Mouse (Mus musculus) adrenal gland, adult 2 months (tissue): ENCODE measurements around the gene Lamp1. TPM values are rescaled to one million over a fixed set of nuclear protein-coding genes. Genes with fewer than 3 reads are reported as not detected.
A peak's percentile ranks its signal among the peaks of the same experiment; 100 is the strongest.

Source experiments
- DNase-seq: peaks from one replicate; pipeline ENCODE4 v3.0.0; 2021
- microRNA-seq, 2 experiments: library from miRNA; unstranded; fragments of <30 nt; microRNA quantifications; one replicate each; pipeline ENCODE4 v1.2.0; 2021
- polyA plus RNA-seq: library from polyadenylated mRNA; depleted of rRNA; stranded (reverse); fragments of >200 nt; gene quantifications from 2 replicates; pipeline ENCODE4 v1.2.3, GENCODE M21; 2012; rRNA removed
- total RNA-seq, 2 experiments: library from RNA; stranded (reverse); gene quantifications; 2 replicates each; pipeline ENCODE4 v1.2.3; 2021

Gene Lamp1
- total and polyA plus RNA-seq, 3 experiments: 336 to 520 (median 476) TPM

DNA sequence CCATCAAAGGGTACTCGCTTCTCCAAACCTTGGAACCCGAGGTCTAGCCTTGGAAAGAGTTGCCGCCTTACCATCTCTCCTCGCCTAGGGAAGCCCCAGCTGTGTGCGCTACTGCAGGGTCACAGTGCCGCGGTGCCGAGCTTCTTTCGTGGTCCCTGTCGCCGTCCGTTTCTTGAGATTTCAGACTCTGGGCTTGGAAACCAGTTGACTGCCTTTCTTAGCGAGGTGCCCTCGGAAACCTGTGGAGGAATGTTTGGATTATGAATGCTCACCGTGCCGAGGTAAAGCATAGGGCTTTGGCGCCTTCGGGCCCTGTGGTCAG lies 42.0 kb downstream of the Lamp1 start:
- no peak for DNase-seq

- DNase-seq: peak; percentile 85
Measured at GRCm38 (mm10) chr8:13202041-13202440, 43.1 kb downstream of the Lamp1 start.

GRCm38 (mm10) chr8:13202806-13203205 lies 43.8 kb downstream of the Lamp1 start:
- DNase-seq: no peak

DNA sequence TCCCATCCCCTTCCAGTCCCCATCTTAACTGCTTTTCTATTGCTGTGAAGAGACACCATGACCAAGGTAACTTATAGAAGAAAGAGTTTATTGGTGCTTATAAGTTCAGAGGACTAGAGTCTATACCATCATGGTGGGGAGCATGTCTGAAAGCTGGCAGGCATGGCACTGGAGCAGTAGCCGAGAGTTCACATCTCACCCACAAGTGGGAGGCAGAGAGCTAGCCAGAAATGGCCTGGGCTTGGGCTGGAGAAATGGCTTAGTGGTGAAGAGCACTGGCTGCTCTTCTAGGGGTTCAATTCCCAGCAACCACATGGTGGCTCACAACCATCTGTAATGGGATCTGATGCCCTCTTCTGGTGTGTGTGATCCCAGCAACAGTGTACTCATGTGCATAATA lies 44.5 kb downstream of the Lamp1 start:
- no peak for DNase-seq

- peak; percentile 57 for DNase-seq
Measured at GRCm38 (mm10) chr8:13204371-13205140, 45.6 kb downstream of the Lamp1 start.

GRCm38 (mm10) chr8:13205311-13205710 lies 46.4 kb downstream of the Lamp1 start:
- DNase-seq: no peak

DNA sequence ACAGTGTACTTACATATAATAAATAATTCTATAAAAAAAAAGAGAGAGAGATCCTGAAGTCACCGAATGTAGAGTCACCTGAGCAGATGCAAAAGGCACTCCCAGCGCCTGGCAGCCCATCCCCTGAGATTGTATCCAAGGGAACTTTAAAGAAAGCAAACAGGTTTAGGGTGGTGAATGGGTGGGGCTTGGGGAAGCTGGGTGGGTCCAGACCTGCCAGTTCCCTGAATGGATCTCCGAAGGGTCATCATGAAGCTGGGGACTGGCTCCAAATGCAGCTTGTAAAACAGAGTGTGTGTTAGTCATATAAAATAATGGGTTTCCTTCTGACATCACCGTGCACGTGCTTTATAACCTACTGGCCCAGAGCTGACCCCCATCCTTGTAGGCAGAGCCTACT lies 47.3 kb downstream of the Lamp1 start:
- no peak for DNase-seq

- peak; percentile 51 for DNase-seq
Measured at GRCm38 (mm10) chr8:13208627-13209355, 49.8 kb downstream of the Lamp1 start.

DNA sequence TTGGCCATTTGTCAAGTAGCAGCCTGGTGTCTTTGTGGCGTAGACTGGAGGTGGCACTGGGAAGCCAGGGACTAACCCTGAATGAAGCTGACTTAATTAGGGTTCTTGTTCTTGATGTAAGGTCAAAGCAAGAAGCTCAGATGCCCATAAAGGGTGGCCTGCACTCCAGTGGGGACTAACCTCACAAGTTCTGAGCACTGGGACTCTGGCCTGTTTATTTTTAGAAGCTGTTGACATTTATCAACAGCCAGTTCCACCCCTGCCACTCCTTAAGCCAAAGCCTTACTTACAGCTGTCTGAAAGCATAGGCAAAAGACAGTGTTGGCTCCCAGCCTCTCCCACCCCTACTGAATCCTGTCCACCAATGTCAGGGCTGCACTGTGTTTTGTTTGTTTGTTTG lies 50.8 kb downstream of the Lamp1 start:
- DNase-seq: no peak

- peak; percentile 92 for DNase-seq
Measured at GRCm38 (mm10) chr8:13213479-13214268, 54.7 kb downstream of the Lamp1 start.

DNA sequence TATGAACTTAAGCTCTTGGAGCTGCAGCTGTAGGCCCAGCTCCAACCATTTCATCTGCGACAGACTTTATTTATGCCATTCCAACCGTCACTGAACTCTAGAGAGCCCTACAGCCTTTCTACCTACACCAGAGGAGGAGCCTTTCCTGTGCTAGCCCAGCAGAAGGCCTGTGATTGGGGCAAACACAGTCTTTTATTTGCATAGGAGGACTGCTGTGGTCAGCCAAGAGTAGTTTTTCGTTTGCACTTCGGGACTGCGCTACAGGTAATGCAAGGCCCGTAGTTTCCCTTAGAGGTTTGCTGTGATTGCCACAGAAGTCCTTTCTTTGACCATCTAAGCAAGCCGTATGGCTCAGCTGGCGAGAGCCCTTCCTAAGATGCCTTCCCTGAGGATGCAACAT lies 57.4 kb downstream of the Lamp1 start:
- no peak for DNase-seq

- DNase-seq: no peak
Measured at GRCm38 (mm10) chr8:13217093-13217492, 58.1 kb downstream of the Lamp1 start.

DNA sequence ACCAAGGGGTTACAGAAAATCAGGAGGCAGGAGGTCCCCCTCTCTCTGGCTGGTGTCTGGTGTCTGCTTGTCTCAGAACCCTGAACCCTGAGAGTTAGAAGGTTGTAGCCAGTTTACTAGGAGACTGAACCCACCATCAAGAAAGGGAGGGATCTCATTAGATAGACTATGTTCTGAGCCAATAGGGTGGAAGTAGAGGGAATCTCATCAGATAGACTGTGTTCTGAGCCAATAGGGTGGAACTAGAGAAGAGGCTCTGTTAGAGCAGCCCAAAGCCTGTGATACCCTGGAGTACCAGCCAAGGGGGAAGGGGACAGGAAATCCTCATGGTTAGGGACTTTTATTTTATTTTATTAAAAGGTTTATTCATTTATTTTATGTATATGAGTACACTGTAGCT lies 59.0 kb downstream of the Lamp1 start:
- DNase-seq: no peak

DNA sequence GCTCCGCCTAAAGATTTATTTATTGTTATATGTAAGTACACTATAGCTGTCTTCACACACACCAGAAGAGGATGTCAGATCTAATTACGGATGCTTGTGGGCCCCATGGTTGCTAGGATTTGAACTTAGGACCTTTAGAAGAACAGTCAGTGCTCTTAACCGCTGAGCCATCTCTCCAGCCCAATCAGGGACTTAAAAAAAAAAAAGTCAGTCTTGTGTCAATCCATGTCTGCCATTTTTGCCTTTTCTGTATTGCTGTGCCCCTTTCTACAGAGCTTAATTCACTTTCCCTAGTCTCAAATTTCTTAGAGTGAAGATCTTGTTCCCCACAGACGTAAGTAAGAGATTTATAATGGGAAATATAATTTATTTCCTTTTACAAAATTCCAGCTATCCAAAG lies 59.5 kb downstream of the Lamp1 start:
- no peak for DNase-seq

GRCm38 (mm10) chr8:13224426-13224825 lies 65.5 kb downstream of the Lamp1 start:
- DNase-seq: no peak

Small RNA genes within 50 kb of the gene (microRNA-seq; reads per million reads assigned to microRNA genes)
- 25.2 to 44.6 reads per million in 2 experiments for gene Mir1968
- gene Mir7065: 1.1 to 1.2 reads per million in 2 experiments

Other genes with a start within 250 kb of the Lamp1 start
- gene F7, start 133.1 kb upstream of the Lamp1 start, total RNA-seq: 1 to 10 TPM in 1 of 2 experiments, under 1 TPM in 1; 0.24 to 1.8 TPM
- gene F7, start 133.1 kb upstream of the Lamp1 start, polyA plus RNA-seq: 0.12 and 0.33 TPM in 2 replicates
- gene F10, start 121.9 kb upstream of the Lamp1 start, total RNA-seq: 1 to 10 TPM in 1 of 2 experiments, under 1 TPM in 1; 0.66 to 4.1 TPM
- gene F10, start 121.9 kb upstream of the Lamp1 start, polyA plus RNA-seq: 0.17 and 0.52 TPM in 2 replicates
- gene Proz, start 98.2 kb upstream of the Lamp1 start, total RNA-seq: under 1 TPM in 1 of 2 experiments, not detected in 1; 0.75 TPM
- gene Proz, start 98.2 kb upstream of the Lamp1 start, polyA plus RNA-seq: 0.16 TPM in 1 of 2 replicates, not detected in the other
- gene Pcid2, start 53.7 kb upstream of the Lamp1 start, total RNA-seq: 10 to 100 TPM; 22.1 to 23.7 TPM
- gene Pcid2, start 53.7 kb upstream of the Lamp1 start, polyA plus RNA-seq: 27.2 and 28.3 TPM in 2 replicates
- 100 to 1,000 TPM; 108 to 127 TPM for gene Cul4a, start 53.5 kb upstream of the Lamp1 start, total RNA-seq
- gene Cul4a, start 53.5 kb upstream of the Lamp1 start, polyA plus RNA-seq: 123 and 132 TPM in 2 replicates
- gene Grtp1, start 41.5 kb downstream of the Lamp1 start, total RNA-seq: 10 to 100 TPM; 10.8 to 16.4 TPM
- 10.1 and 12.5 TPM in 2 replicates for gene Grtp1, start 41.5 kb downstream of the Lamp1 start, polyA plus RNA-seq
- gene Adprhl1, start 95.0 kb downstream of the Lamp1 start, total RNA-seq: 1 to 10 TPM in 1 of 2 experiments, under 1 TPM in 1; 0.93 to 5.4 TPM
- gene Adprhl1, start 95.0 kb downstream of the Lamp1 start, polyA plus RNA-seq: 0.38 and 2.0 TPM in 2 replicates
- 10 to 100 TPM; 28.3 to 36.2 TPM for gene Dcun1d2, start 129.0 kb downstream of the Lamp1 start, total RNA-seq
- gene Dcun1d2, start 129.0 kb downstream of the Lamp1 start, polyA plus RNA-seq: 23.3 and 24.9 TPM in 2 replicates
- gene Tmco3, start 129.0 kb downstream of the Lamp1 start, total RNA-seq: 10 to 100 TPM; 27.1 to 35.5 TPM
- gene Tmco3, start 129.0 kb downstream of the Lamp1 start, polyA plus RNA-seq: 41.1 and 44.8 TPM in 2 replicates
- 10 to 100 TPM; 62.7 to 67.1 TPM for gene Tfdp1, start 179.6 kb downstream of the Lamp1 start, total RNA-seq
- gene Tfdp1, start 179.6 kb downstream of the Lamp1 start, polyA plus RNA-seq: 12.6 and 15.3 TPM in 2 replicates
- gene Atp4b, start 237.7 kb downstream of the Lamp1 start, total RNA-seq: under 1 TPM in 1 of 2 experiments, not detected in 1; 0.69 TPM
- 0.43 and 1.2 TPM in 2 replicates for gene Atp4b, start 237.7 kb downstream of the Lamp1 start, polyA plus RNA-seq
- not detected for gene Grk1, start 245.9 kb downstream of the Lamp1 start, total RNA-seq
- gene Grk1, start 245.9 kb downstream of the Lamp1 start, polyA plus RNA-seq: not detected in 2 replicates